Mouse (Mus musculus): Measurements from ENCODE around the gene Zdhhc4. TPM values are rescaled to one million over a fixed set of nuclear protein-coding genes. Genes with fewer than 3 reads are reported as not detected.

Zdhhc4 gene
- polyA plus RNA-seq, 1 experiment from 2014 or later, result 72.5 TPM

GRCm38 (mm10) chr5:143268985-143269362, 60.1 kb downstream of the Zdhhc4 start:
- peaks cover 22% of the 10 kb centered on the region for H3K36me3 ChIP-seq

GRCm38 (mm10) chr5:143266794-143267193, 62.3 kb downstream of the Zdhhc4 start:
- Histone ChIP-seq H3K36me3 (peaks cover 39% of the 10 kb centered on the region), H3K27ac (no peak overlapping the region), H3K27me3 (ENCODE audit: low read depth, poor library complexity, severe bottlenecking) (no peaks in the 10 kb centered on the region), H3K9me3 (replicated peaks) (no peaks in the 10 kb centered on the region), H3K4me3 (no peak overlapping the region), H3K4me1 (peaks cover 28% of the 10 kb centered on the region)
- no peak for DNase-seq (ENCODE audit: low spot score)
- 87% methylated on average over 6 of the region's 6 CpGs for WGBS

More at GRCm38 (mm10) chr5:143268985-143269362, 60.1 kb downstream of the Zdhhc4 start:
- DNase-seq (ENCODE audit: low spot score), result no peak
- H3K27me3 ChIP-seq (ENCODE audit: low read depth, poor library complexity, severe bottlenecking), result no peaks in the 10 kb centered on the region
- H3K4me3 ChIP-seq, result peak overlapping the region; percentile 88
- H3K27ac ChIP-seq, result peak overlapping the region; percentile 96
- WGBS, result 35% methylated on average over 8 of the region's 8 CpGs
- H3K9me3 ChIP-seq (replicated peaks), result no peaks in the 10 kb centered on the region
- H3K4me1 ChIP-seq, result peaks cover 28% of the 10 kb centered on the region

Other genes starting within 250 kb of the Zdhhc4 start
- gene Rnf216, start 216.3 kb downstream of the Zdhhc4 start, polyA plus RNA-seq (2016; fragmentation: Nextera tagmentation; extraction: Ambion mirVana), result 48.1 and 51.5 TPM in 2 replicates
- gene Olfr718-ps1, start 181.7 kb downstream of the Zdhhc4 start, polyA plus RNA-seq (2016; fragmentation: Nextera tagmentation; extraction: Ambion mirVana), result 0.06 TPM in 1 of 2 replicates, not detected in the other
- 14.3 and 19.3 TPM in 2 replicates for gene Rbak, start 148.5 kb downstream of the Zdhhc4 start, polyA plus RNA-seq (2016; fragmentation: Nextera tagmentation; extraction: Ambion mirVana)
- not detected in 2 replicates for gene Spdye4b, start 148.2 kb downstream of the Zdhhc4 start, polyA plus RNA-seq (2016; fragmentation: Nextera tagmentation; extraction: Ambion mirVana)
- not detected in 2 replicates for gene Spdye4a, start 102.4 kb downstream of the Zdhhc4 start, polyA plus RNA-seq (2016; fragmentation: Nextera tagmentation; extraction: Ambion mirVana)
- gene Zfp12, start 94.1 kb downstream of the Zdhhc4 start, polyA plus RNA-seq (2016; fragmentation: Nextera tagmentation; extraction: Ambion mirVana), result 19.5 and 22.2 TPM in 2 replicates
- 3.4 and 4.4 TPM in 2 replicates for gene Zfp316, start 59.2 kb downstream of the Zdhhc4 start, polyA plus RNA-seq (2016; fragmentation: Nextera tagmentation; extraction: Ambion mirVana)
- gene Zfp853, start 35.6 kb downstream of the Zdhhc4 start, polyA plus RNA-seq (2016; fragmentation: Nextera tagmentation; extraction: Ambion mirVana), result 0.06 TPM in 1 of 2 replicates, not detected in the other
- 67.3 and 79.0 TPM in 2 replicates for gene E130309D02Rik, start 13.9 kb downstream of the Zdhhc4 start, polyA plus RNA-seq (2016; fragmentation: Nextera tagmentation; extraction: Ambion mirVana)
- gene Grid2ip, start 28.1 kb upstream of the Zdhhc4 start, polyA plus RNA-seq (2016; fragmentation: Nextera tagmentation; extraction: Ambion mirVana), result 0.14 and 0.48 TPM in 2 replicates
- 217 and 246 TPM in 2 replicates for gene Kdelr2, start 74.6 kb upstream of the Zdhhc4 start, polyA plus RNA-seq (2016; fragmentation: Nextera tagmentation; extraction: Ambion mirVana)
- 10.5 and 10.6 TPM in 2 replicates for gene Daglb, start 135.3 kb upstream of the Zdhhc4 start, polyA plus RNA-seq (2016; fragmentation: Nextera tagmentation; extraction: Ambion mirVana)
- 451 and 473 TPM in 2 replicates for gene Rac1, start 198.8 kb upstream of the Zdhhc4 start, polyA plus RNA-seq (2016; fragmentation: Nextera tagmentation; extraction: Ambion mirVana)

All from limb, embryonic 10.5 days (tissue).